Mouse (Mus musculus): ENCODE measurements at regions not wholly inside any gene's neighbourhood (a gene's known extent, or its start where the extent isn't known, plus 50 kb on each side); places are given as distances from the start of the nearest gene placed in this dataset.

DNA sequence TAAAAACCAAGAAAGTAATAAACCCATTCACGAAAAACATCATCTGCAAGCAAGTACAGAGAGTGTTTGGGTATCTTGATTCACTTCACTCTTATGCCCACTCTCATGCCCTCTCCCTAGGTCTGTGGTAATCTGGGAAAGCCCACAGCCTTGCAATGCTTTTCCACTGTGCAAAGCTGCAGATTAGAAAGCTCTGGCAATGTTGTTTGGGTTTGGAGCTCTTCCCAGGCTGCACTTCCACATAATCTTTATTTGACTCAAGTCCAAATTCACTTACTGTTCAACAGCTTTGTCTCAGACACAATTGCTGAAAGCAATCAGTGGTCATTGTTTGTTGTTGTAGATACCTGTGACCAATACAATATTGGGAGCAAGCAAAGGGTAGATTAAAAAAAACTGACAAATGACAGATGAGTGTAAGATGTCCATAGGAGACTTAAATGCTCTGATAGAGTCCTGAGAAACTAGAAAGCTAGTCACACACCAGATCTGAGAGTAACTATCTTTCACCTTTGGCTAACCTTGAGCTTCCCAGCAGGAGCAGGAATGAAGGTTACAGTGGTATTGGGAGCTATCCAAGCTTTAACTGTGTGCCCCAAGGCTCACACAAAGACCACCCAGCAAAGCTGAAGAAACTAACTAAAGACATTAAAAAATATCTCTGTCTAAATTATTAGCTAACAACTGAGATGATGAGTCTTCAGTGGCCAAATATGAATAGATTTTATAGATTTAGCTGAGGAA, 325.7 kb upstream of the Klf12 start:
- DNase-seq (ENCODE audit: low spot score in 2 of 2) = no peak

DNA sequence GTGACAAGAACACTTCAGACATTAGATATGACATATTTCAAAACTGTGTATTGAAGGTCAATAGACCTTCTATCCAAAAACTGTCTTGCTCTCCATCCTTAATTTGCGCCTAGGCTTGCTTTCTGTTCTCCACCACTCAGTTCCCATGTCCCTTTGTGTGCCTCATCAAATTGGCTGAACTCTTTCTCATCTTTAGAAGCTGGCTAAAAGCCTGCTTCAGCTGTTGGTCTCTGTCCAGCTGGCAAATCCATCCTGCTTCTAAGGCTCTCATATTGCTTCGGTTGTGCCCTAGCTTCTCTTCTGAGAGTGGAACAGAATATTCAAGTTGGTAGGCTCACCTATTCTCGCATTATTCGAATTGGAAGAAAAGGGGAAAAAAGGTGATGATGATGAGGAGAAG, 322.6 kb upstream of the Klf12 start:
- no peak for DNase-seq (ENCODE audit: low spot score in 2 of 2)

DNA sequence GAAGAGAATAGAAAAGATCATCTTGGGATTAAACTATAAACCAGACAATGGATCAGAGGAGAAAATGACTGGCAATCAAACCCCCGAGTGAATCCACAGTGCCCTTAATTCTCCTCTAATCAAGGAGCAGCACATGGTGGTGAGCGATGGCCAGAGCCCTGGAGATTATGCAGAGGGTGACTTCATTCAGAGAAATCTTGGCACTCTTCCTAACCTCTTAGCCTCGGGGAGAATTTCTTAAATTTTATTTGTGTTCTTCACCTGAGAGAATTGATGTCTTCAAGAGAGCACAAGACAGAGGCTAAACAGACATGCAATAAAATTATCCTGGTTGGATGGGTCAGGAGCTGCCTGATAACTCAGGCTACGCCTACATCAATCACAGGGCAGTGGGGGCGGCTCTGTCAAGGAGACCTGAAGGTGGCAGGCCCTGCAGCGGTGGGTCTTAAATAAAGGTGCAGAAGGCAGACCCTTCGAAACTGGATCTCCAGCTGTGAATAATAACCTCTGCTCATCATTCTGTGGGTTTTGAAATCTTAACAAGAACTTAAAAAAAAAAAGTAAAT, 316.5 kb upstream of the Klf12 start:
- no peak for DNase-seq (ENCODE audit: low spot score in 2 of 2)

DNA sequence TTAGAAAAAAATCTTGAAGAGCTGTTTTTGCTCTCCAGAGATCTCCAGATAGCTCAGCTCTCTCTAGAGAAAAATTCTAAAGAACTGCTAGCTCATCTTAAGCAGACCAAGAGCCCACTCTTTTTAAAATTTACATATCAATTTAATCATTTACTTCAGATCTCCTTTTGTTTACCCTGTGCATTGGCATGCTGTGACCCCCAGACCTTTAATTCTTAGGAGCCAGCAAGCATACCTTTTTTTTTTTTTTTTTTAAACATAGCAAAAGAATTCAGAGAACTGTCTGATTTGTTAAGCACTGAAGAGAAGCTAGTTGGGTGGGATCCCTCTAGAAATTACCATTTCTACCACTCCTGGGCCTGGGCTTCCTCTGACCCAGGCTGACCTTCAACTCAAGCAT, 285.5 kb upstream of the Klf12 start:
- DNase-seq (ENCODE audit: low spot score in 2 of 2) = no peak

DNA sequence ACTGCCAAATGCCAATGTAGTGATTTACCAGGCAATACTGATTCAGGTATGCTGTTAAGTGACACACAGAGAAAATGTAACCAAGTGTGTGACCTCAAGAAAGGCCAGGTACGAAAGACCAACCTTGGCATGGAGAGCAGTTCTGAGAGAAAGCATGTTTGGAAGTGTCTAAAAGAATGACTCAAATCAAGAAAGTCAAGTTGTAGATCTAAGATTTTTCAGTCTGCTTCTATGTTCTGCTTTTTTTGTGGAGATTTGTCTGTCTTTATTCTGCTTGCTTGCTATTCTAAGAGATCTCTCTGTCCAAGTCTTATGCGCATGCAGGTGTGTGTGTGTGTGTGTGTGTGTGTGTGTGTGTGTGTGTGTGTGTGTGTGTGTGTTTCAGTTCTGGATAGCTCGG, 277.4 kb upstream of the Klf12 start:
- DNase-seq (ENCODE audit: low spot score in 2 of 2) = no peak

DNA sequence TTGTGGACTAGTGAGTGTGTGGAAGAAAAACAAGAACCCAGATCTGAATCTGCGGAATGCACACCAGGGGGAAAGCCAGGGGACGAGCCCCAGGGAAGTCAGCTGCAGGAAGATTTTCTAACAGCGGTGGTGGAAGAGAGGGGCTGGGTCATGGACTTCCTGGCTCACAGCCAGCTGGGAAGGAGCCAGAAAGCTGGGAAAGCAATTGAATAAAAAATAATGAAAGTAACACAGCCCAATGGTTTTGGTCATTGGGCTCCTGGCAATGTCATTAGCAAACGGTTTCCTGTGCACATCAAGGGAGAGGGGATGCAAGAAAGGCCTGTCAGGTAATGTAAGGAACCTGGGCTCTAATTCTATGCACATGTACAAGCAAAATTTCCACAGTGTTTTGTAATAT, 273.9 kb upstream of the Klf12 start:
- DNase-seq (ENCODE audit: low spot score in 2 of 2) = peak in 1 of 2 experiments; percentile 16

DNA sequence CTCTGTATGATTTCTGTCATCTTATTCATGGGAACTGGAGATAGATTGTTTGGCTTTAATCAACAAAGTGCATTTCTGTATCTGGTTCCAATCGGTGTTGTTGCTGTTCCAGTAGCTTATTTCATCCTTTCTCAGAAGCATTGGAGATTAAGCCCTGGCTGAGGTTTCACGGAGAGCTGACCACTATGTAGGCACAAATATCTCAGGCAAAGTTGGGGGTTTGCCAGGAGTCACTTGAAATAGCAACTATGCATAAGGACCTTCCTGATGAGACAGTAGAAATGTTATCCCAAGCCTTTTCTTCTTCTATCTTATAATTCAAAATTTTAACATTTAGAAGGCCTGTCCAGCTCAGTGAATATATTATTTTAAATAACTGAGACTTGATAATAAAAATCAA, 268.0 kb upstream of the Klf12 start:
- no peak for DNase-seq (ENCODE audit: low spot score in 2 of 2)

DNA sequence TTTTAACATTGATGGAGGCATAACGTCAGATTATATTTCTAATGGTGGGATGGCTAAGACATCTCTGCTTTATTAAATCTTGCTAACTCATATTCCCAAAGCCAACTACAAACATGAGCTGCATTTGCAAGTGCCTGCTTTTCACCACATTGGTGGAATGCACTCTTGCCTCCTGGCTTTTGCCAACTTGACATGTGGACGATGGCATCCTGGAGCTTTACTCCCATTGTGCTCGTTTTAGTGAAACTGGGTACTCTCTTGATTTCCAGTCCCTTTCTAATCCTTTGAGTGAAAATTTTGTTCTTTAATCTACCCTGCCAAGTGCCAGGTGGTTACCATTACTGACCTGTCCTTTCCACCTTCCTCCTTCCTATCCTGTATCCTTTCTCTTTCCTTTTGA, 265.8 kb upstream of the Klf12 start:
- DNase-seq (ENCODE audit: low spot score in 2 of 2) = no peak

DNA sequence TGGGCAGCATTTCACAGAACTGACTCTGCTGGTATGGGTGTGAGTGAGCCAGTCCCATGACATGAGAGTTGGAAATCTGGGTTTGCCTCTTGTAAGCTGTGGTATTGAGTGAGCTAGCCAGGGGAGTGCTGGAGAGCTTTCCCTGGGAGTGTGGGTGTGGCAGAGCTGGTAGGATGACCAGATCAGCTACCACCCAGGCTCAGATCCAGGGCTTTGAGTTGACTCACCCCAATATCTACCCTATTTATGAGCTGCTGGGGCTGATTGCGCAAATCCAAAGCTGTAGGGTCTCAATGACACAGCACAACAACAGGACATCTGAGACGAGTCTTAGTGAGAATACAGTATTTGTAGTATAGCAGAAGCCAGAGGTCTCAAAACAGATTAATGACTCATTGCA, 245.7 kb upstream of the Klf12 start:
- DNase-seq (ENCODE audit: low spot score in 2 of 2) = no peak

DNA sequence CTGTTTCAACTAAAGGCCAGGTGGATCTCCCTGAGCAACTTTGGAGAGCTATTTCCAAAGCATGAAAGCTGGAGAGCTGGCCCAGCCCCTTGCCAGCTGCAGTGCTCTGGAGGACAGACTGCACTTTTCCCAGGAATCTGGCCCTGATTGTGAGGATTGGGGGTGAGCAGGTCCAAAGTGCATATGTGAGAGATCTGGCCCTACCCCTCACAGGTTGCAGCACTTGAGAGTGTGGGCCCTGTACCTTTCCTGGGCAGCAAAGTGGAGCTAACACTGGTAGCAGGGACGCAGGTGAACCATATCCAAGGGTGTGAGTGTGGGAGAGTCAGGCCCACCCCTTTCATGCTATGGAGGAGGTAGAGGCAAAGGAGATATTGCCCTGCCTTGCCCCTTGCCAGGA, 245.3 kb upstream of the Klf12 start:
- no peak for DNase-seq (ENCODE audit: low spot score in 2 of 2)

DNA sequence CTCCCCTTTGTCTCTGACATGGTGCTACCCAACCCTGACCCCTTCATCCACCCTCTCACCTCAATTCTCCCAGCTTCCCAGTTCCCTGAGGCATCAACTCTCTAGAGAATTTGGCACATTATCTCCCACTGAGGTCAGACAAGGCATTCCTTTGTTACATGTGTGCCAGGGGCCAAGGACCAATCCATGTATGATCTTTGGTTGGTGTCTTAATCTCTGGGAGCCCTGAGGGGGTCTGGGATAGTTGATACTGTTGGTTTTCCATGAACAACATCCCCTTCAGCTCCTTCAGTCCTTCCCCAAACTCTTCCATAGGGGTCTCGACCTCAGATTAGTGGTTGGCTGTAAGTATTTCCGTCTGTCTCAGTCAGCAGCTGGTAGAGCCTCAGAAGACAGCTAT, 224.9 kb upstream of the Klf12 start:
- no peak for DNase-seq (ENCODE audit: low spot score in 2 of 2)

DNA sequence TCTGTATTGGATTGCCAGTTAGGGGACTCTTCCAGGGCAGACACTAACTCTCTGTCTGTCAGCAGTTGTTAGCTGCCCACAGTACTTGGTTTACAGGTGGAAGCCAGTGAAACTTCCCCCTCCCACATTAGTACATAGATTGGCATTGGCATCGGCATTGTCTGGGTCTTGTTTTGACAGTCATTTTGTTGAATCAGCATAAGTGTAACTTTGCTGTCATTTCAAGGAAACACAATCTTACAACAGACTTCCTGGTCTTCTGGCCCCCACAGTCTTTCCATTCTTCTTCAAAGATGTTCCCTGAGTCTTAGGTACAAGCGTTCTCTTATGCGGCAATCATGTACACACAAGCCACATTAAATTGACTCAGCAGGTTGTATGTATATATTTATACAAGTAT, 223.6 kb upstream of the Klf12 start:
- DNase-seq (ENCODE audit: low spot score in 2 of 2) = no peak

DNA sequence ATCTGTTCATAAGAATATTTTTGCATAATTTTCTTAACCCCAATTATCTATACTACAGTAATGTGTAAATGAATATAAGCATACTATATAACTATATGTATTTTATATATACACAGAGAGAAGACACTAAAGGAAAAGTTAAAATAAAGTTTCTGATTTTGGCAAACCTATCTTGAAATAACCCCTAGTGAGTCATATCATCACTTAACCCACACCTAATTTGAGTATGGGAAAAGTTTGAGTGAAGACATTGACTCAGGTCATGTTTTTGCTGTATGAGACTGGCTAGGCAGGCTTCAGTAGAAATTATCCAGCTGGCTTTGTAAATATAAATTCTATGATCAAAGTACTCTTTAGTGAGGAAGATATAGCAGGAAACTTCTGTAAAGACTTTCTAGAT, 223.1 kb upstream of the Klf12 start:
- DNase-seq (ENCODE audit: low spot score in 2 of 2) = no peak

DNA sequence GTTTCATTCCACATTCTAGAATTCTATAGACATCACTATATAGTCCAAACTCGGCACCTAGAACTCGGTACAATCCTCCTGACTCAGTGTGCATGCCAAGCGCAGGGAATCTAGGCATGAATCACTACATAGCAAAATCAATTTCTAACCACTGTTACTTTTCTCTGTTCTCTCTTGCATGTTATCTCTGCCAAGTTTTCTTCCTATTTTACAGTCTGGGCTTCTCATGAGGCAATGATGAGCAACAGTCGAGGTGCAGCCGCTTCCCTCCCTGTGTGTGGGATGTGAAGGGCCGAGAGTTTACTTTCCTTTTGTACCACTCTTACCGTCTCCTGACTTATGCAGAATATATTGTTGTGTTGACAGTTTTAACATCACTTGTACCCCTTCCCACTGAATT, 204.4 kb upstream of the Klf12 start:
- DNase-seq (ENCODE audit: low spot score in 2 of 2) = no peak

DNA sequence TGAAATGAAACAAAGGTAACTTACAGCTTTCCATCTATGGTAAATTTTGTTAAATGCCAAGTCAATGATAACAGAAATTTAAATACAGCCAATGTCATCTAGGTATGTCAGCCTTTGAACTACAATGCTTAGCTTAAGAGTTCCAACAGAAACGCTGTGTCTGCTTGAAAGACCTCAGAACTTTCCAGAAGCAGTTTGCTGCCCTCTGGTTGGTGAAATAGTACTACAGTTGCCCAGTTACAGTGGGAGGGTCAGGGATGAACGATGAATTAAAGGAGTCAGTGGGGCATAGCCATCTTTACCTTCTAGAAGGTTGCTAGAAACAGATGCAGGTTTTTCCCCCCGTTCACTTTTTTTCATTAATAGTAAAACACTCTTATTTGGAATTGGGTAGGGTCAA, 201.0 kb upstream of the Klf12 start:
- no peak for DNase-seq (ENCODE audit: low spot score in 2 of 2)

DNA sequence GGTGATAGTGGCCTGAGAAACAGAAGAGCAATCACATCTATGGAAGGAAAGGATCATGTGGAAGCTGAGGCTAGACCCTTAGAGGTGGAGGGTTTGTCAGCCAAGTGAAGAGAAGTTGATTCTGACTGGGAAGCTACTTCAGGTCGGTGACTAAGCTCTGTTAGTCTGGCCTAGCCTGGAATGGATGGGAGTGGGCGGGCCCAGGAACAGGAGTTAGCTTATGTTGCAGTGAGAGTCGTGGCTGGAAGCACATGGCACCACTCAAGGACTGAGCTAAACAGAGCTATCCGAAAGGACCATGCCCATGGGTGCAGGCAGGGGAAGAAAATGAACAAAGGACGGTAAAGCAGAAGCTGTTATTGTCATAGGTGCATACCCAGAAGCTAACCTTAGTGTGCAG, 199.6 kb upstream of the Klf12 start:
- no peak for DNase-seq (ENCODE audit: low spot score in 2 of 2)

DNA sequence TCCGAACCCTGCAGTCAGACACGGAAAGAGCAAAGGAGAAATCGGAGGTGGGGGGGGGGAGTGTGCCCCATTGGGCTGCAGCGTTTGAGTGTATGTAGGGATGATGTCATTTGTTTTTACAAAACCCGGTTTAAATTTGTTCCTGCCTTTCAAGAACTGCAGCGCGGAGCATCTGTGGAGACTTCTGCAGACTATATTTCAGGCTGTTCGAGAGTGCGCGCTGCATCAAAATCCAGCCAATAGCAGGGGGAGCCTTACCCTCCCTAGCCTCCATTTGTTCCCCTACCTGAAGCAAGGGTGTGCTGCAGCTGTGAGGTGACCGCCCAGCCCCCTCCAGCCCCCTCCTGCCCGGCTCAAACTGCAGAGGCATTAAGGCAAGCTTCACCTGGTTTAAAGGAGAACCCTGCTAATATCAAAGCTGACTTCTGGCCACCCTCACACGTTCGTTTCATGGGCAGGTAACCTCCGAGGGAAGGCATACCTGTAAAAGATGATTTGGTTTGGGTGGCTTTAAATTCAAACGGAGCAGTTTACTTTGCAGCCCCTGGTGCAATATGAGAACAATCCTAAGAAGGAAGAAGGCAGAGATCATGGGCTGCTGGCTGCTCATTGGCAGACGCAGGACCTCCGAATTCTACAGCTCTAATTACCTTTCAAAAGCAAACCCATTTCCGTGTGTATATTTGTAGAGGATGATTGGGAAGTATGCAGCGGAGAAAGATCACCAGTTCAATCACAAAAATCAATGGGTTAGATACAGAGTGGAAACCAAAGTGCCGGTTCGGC, 193.3 kb upstream of the Klf12 start:
- no peak for DNase-seq (ENCODE audit: low spot score in 2 of 2)

DNA sequence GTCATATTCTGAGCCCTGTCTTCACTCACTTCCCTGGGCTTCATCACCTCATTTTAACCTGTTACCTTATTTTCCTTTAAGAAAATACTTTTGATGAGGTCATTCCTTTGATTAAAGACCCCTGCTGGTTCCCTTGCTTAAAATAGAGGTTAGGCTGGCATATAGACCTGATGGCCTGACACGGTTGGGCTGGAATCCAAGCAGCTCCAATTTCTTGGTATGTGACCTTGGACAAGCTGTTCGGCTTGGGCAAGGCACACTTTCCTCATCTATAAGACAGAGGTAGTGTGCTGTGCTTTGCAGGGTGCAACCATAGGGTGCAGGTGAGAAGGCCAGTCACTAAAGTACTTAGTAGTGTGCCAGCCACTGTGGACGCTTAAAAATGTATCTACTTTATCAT, 183.8 kb upstream of the Klf12 start:
- no peak for DNase-seq (ENCODE audit: low spot score in 2 of 2)

DNA sequence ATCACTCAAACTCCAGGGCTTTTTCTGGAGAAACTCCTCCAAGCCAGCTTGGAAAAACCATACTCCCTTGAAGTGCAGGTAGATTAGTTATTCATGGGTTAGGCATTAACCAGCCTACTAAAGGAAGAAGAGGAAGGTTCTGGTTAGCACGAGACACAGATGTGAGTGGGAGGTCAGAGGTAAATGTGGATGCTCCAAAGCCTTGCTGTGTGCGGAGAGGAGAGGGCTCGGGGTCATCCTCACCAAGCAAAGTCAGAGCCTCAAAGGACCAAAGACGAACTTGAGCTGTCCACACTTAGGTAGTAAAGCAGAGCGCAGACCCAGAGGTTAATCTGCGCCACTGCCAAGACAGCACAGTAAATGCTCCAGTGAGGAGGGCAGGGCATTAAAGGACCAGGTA, 177.8 kb upstream of the Klf12 start:
- DNase-seq (ENCODE audit: low spot score in 2 of 2) = no peak

DNA sequence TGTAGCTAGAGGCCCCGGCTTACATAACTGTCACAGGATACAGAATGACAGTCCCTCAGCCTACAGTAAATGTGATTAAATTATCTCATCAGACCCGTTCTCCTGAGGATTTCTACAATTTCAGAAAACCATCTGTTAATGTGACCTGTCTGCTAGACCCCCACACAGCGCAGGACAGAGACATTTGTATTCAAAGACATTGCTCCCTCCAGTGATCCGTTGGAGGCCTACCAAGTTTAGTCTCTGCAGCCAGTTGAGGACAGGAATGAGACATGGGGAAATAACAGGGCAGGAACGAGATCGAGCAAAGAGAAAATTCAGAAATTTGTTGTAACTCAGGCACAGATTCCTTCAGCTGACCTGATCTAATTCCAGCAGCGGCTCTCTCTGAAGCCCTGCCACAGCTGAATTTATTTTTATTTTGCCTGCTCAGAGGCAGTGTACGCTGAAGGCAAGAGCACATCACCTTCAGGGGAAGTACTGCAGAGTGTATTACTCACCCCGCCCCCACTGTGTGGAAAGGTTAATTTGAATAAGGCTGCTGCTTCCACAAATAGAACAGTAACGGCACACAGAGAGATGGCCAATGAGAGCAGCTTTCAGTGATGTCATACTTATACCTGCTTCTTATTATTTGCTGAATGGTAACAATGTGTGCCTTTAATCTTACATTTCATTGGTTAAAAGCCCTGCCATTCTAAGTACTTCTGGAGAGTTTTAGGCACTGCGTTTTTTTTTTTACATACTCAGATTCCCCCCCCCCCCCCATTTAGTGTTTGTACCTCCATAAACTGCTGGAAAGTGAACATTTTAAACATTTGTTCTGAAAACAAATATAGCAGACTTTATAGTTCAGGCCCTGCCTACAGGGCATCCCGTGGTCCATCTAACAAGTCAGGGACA, 176.9 kb upstream of the Klf12 start:
- DNase-seq (ENCODE audit: low spot score in 2 of 2) = peak in 1 of 2 experiments; percentile 63

DNA sequence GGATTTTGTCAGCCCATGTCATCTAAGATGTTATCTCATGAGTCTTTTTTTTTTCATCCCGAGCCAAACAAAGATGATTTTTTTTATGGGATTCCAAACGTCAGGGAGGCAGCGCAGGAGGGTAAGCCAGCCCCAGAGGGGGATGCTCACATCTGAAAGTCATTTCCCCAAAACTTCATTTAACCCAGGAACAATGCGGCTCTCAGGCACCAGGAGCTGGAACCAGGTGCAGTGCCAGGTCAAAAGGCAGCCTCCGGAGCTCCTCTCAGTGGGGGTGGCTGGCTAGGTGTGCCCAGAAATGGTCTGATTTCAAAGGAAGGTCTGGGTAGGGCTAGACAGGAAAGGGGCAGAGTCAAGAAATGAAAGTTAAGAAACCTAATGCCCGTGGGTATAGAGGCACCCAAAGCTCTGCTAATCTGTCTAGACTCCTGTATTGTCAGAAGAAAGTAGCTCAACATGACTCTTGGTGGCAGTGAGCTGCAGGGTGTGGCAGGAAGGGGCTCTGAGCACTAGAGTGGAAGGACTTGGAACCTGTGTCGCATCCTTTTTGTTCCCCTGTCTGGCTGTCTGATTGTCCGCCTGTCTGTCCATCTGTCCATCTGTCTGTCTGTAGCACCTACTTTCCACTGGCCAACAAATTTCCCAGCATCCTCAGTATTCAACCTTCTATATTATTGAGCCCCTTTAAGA, 175.3 kb upstream of the Klf12 start:
- no peak for DNase-seq (ENCODE audit: low spot score in 2 of 2)
